Mouse (Mus musculus) adrenal gland, adult 8-10 months (tissue): ENCODE measurements at regions not wholly inside any gene's neighbourhood (a gene's known extent, or its start where the extent isn't known, plus 50 kb on each side); places are given as distances from the start of the nearest gene placed in this dataset.

Experiments used
- DNase-seq: peaks from one replicate; pipeline ENCODE4 v3.0.0; 2022

DNA sequence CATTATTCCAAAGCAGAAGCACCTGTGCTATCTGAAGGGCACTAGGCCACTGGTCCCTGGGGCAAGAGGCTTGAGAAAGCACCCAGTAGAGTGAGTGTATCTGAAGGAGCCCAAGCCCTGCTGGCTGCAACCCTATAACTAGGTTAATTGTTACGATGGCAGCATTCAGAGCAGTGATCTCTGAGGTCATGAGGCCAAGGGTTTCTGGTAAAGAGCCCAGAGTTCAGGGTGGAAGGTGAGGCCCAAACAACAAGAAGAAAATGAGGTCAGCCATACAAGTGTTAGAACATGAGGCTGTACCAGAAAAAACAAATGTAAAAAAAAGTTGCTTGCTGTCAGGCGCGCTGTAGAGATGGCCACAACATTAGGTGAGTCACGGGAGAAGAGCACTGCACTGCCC, 53.5 kb upstream of the Adgrl2 start:
- no peak for DNase-seq

DNA sequence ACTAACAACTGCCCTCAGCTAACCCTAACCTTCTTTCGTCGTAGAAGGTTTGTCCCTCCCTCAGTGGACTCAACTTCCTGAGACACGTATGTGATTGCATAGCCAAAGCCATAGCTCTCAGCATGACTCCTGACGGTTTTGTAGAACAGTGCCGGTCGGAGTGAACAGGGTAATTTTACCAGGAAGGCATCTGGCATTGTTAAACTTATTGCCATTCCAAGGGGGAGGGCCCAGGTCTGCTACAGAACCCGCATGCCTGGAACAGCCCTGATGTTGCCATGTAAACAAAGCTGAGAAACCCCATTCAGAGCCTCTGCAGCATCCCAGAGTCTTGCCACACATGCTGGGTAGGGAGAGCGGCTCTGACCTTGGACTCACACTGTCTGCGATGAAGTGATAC, 52.2 kb upstream of the Adgrl2 start:
- DNase-seq: no peak

DNA sequence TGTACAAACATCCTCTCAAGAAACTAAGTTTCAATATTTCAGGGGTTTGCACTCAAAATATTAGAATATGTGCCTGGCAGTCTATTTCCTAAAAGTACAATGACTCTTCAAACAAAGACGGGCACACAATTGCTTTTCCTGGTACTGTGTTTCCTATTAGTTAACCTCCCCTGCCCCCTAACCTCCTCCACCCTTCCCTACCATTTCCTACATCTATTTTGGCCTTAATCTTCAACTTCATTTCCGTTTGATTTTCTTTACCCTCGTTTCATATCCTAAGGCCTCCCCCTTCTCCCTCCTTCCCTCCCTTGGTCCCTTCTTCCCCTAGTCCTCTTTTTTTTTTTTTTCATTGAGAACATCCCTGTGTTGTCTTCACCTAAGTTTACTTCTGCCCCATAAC, 50.8 kb upstream of the Adgrl2 start:
- no peak for DNase-seq
